Mouse (Mus musculus) embryonic fibroblast, embryonic 13.5 days (primary cell): ENCODE measurements around the gene Gm1123. TPM values are rescaled to one million over a fixed set of nuclear protein-coding genes. Genes with fewer than 3 reads are reported as not detected.

Experiments
- H3K27ac ChIP-seq: 2 replicates; pipeline ENCODE4 v1.5.1; 2012; ENCODE audit warnings: low read length, control low read depth, inconsistent platforms; ENCODE audit not compliant: insufficient read depth
- H3K4me1 ChIP-seq: 2 replicates; pipeline ENCODE4 v1.6.1; 2011; ENCODE audit warnings: low read length; ENCODE audit not compliant: control insufficient read depth, insufficient read depth
- H3K4me3 ChIP-seq: 2 replicates; pipeline ENCODE4 v1.5.1; 2011; ENCODE audit warnings: mild to moderate bottlenecking, control low read depth, low read length; ENCODE audit not compliant: insufficient read depth
- CTCF ChIP-seq: IDR thresholded peaks from 2 replicates; pipeline ENCODE4 v1.5.1; 2011; ENCODE audit warnings: mild to moderate bottlenecking, control low read depth, low read length, moderate library complexity, borderline replicate concordance; ENCODE audit not compliant: insufficient read depth
- POLR2A ChIP-seq: IDR thresholded peaks from 2 replicates; pipeline ENCODE4 v1.6.1; 2011; ENCODE audit warnings: low read depth, mild to moderate bottlenecking, control low read depth, low read length, moderate library complexity
- polyA plus RNA-seq: library from polyadenylated mRNA; stranded (reverse); fragments of >200 nt; gene quantifications from 2 replicates; pipeline ENCODE4 v1.2.4, GENCODE M21; 2011; ENCODE audit warnings: low read depth; ENCODE audit not compliant: missing spikeins, insufficient read length

Gene Gm1123
- not detected in 2 replicates for polyA plus RNA-seq

DNA sequence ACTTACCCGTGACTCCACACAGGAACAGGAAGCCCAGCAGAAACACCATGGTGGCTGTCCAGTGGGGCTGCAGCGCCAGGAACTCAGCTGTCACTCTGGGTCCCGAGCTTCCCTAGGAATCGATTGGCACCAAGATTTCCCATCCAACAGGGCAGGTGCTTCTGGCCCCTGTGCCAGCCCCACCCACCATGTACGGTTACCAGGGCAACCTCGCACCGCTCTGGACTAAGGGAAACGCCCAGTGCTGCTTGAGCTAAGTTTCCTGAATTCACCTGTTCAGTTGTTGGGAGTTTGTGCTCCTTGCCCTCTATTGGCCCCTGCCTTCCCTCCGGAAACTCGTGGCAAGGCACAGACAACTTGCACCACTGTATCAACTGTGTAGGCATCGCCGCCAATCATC lies at the start of gene Gm1123:
TSS of gene Gm1123 (minus strand) at position 141 of the 400 bp plus-strand sequence.
- no peak within 1 kb of the TSS for H3K4me3 ChIP-seq
- no peak for TF ChIP-seq POLR2A
- no peak for TF ChIP-seq CTCF
- no peak within 1 kb of the TSS for H3K27ac ChIP-seq
- no peaks in the 10 kb centered on the region for H3K4me1 ChIP-seq

DNA sequence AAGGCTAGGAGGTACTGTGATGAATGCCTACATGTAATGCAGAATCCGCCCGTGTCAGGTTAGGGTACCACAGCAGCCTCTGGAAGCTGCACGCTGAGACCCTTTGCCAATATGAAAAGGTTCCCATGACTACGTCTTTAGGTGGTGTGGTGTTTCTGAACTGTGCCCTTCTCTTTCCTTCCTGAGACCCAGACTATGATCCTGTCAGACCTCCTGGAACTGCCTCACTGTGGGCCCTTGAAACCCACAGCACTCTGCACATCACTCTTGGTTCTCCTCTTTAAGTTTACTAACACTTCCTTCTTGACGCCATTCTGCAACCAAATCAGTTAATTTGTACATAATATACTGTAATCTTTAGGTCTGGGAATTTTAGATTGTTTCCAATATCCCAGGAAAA lies 46.2 kb upstream of the Gm1123 start:
- H3K4me1 ChIP-seq, result peaks cover 9% of the 10 kb centered on the region
- H3K4me3 ChIP-seq, result no peak overlapping the region
- TF ChIP-seq POLR2A (no peak), CTCF (no peak)
- no peak overlapping the region for H3K27ac ChIP-seq

DNA sequence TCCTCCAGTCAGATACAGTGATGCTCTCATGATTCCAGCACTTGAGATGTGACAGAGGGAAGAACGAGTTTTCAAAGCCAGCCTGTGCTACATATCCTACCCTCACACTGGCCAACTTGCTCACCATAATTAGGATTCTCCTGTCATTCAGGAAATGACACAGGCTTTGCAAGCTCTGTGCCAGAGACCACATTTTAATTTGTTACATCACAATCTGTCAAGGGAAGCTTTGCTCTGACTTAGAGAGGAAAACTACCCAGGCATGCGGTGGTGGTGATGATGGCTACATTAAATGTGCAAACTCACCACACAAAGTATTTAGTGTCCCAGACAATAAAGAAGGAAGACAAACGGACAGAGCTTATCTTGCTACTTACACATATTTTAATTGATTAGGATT lies 45.8 kb upstream of the Gm1123 start:
- Histone ChIP-seq H3K27ac (no peak overlapping the region), H3K4me3 (no peak overlapping the region), H3K4me1 (peaks cover 9% of the 10 kb centered on the region)
- no peak for TF ChIP-seq POLR2A
- TF ChIP-seq CTCF, result no peak

DNA sequence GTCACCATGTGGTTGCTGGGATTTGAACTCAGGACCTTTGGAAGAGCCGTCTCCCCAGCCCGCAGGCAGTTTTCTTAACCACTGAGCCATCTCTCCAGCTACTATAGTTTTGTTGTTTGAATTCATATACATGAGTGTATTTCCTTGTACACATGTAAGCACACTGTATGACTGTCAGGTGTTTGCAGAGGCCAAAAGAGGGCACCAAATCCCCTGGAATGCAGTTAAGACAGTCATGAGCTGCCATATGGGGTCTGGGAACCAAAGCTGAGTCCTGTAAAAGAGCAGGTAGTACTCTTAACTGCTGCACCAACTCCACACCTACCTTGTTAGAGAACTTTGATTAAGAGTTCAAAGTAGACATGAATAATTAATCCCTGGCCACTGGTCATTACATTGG lies 45.1 kb upstream of the Gm1123 start:
- Histone ChIP-seq H3K4me3 (no peak overlapping the region), H3K4me1 (peaks cover 9% of the 10 kb centered on the region), H3K27ac (no peak overlapping the region)
- TF ChIP-seq CTCF (no peak), POLR2A (no peak)

DNA sequence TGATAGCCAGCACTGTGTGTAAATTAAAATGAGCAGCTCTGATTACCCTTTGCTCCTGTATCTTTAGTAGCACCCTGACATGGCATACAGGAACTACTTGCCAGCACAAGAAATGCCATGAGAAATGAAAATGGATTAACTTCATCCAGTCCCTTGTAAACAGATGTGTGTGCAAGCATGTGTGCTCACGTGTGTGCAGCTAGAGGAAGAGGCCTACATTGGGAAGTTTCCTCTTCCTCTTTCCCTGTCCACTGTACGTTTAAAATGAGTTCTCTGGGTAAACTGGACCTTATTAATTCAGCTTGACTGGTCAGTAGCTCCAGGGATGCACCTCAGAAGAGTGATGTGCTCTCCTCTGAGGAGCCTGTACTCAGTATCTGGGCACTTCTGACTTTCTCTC lies 38.9 kb upstream of the Gm1123 start:
- no peak overlapping the region for H3K27ac ChIP-seq
- TF ChIP-seq CTCF (no peak), POLR2A (no peak)
- no peaks in the 10 kb centered on the region for H3K4me1 ChIP-seq
- no peak overlapping the region for H3K4me3 ChIP-seq

DNA sequence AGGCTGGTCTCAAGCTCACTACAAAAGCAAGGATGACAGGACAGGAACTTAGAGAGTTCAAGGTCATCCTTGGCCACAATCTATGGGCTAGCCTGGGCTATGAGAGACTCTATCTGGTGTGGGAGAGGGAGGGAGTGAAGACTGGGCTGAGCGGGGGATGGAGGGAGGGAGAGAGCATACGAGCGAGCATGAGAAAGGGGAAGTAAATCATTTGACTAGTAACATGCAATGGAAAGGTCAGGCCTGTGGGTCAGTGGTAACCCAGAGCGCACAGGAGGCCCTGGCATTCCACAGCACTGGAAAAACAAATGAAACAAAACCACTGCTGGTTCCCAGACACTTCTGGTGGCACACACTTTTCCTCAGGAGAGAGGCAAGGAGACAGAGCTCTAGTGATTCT lies 37.0 kb upstream of the Gm1123 start:
- no peak overlapping the region for H3K27ac ChIP-seq
- TF ChIP-seq CTCF, result no peak
- no peak for TF ChIP-seq POLR2A
- no peak overlapping the region for H3K4me3 ChIP-seq
- H3K4me1 ChIP-seq, result no peaks in the 10 kb centered on the region

DNA sequence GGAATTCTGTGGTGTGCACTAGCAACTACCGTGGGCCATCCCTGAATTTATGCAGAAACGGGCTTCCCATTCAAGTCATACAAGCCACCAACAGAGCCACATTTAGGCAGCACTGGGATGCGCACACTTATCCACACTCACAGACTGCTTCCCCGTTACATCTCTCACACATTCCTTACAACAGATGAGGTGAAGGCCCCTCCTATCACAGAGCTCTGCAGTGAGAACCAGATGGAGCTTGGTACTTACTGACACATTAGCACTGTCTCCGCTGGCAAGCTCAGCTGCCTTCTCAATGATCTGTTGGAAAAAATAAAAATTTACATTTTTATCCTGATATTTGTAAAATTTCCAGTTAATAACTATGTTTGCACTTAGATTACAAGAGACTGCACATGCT lies 29.8 kb upstream of the Gm1123 start:
- TF ChIP-seq CTCF, result no peak
- no peak for TF ChIP-seq POLR2A
- no peaks in the 10 kb centered on the region for H3K4me1 ChIP-seq
- H3K27ac ChIP-seq, result no peak overlapping the region
- H3K4me3 ChIP-seq, result no peak overlapping the region

DNA sequence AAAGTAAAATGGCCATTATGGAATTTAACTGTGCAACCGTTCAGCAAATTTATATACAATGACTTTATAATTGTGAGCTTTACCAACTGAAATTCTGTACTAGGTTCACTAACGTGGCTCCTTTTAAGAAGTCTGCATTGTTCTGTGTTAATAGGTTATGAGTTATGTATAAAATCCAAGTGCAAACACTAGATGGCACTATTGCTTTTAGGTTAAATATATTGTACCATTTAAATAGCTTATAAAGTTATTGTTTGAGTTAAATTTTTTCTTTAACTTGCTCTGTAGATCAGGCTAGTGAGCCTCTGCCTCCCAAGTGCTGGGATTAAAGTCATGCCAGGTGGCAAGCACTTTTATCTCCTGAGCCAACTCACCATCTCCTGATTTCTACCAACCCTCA lies 28.7 kb upstream of the Gm1123 start:
- Histone ChIP-seq H3K4me1 (no peaks in the 10 kb centered on the region), H3K4me3 (no peak overlapping the region), H3K27ac (no peak overlapping the region)
- no peak for TF ChIP-seq POLR2A
- no peak for TF ChIP-seq CTCF

DNA sequence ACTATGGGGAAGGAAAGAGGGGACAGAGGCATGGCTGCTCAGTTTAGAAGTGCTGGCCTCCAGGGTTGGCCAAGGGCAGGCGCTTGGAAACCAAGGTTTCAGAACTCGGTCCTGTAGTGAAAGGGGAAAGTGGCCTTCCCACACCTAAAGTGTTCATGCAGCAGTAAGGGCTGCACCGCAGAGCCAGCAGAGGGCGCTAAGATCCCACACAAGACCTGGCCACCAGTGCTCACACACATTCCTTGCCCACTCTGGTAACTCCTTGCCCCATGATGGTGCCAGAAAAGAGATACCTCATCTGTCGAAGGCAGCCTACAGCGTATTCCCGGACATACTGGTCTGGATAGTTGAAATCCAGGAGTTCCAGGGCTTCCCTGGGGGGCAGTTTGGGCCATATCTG lies 27.0 kb upstream of the Gm1123 start:
- TF ChIP-seq POLR2A, result no peak
- TF ChIP-seq CTCF, result peak; percentile 99
- Histone ChIP-seq H3K4me3 (no peak overlapping the region), H3K27ac (no peak overlapping the region), H3K4me1 (no peaks in the 10 kb centered on the region)

DNA sequence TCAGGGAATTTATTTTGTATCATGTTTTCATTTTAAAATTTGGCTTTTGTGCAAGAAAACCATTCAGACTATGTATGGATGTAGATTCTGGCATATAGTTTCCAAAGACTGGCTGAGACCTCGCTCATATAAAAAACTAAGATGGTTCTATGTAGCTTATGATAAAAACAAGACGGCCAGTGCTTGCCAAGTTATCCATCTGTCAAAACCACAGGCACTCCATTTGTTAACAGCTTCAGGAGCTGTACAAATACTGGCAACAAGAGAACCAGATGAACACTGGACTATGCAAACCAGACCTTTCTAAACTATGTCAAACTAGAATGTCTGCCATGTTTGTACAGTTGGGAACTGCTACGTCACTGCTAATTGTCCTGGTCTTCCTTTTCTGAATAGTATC lies 22.2 kb upstream of the Gm1123 start:
- no peak overlapping the region for H3K4me3 ChIP-seq
- H3K27ac ChIP-seq, result no peak overlapping the region
- no peaks in the 10 kb centered on the region for H3K4me1 ChIP-seq
- TF ChIP-seq POLR2A, result no peak
- TF ChIP-seq CTCF, result no peak

DNA sequence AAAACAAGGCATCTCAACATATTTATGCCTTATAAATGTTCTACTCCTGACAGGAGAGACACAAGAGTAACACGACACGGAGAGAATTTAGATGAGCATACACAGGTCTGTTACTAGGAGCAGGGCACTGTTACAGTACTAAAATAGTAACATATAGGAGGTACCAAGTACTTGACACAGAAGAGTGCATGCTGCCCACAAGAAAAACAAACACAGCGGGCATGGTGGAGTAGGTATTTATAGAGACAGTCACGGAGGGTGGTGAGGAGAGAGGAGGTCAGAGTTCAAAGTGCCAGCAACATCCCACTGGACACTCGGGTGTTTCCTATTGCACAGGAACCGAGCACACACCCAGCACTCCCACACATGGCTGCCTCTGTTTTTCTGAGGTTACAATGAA lies 14.2 kb upstream of the Gm1123 start:
- TF ChIP-seq CTCF (no peak), POLR2A (no peak)
- H3K4me3 ChIP-seq, result no peak overlapping the region
- peaks cover 4% of the 10 kb centered on the region; the same call in 1 of the 2 replicates for H3K4me1 ChIP-seq
- no peak overlapping the region for H3K27ac ChIP-seq
